23 mouse cellular contexts compared by ENCODE assay signal in genomic region chr9:65741066-65741852, GRCm38 (mm10).
DNase-seq lines count a peak whose midpoint lies in the region; ATAC-seq and TF ChIP-seq lines count a peak whose summit lies in the region.
"Had no signal": no experiment of that assay in that cellular context is flagged by ENCODE, and none has a peak within 500 bp of the region (broad histone marks: within the 10 kb centered on the region; RNA-seq: fewer than 3 reads in every experiment).

No protein-coding gene starts in this region.

- no peaks in the 10 kb centered on the region for H3K9me3 ChIP-seq in liver, embryonic 14.5 days (ENCODE audit: control insufficient read depth, low read length)
- no peaks in the 10 kb centered on the region for H3K9me3 ChIP-seq in hindbrain, embryonic 11.5 days (ENCODE audit: control insufficient read depth, low read length)
- H3K9me3 ChIP-seq: forebrain, embryonic 13.5 days; hindbrain, embryonic 12.5 days had no signal

- TF ChIP-seq EP300 in liver, embryonic 14.5 days (IDR thresholded peaks at IDR 0.05; ENCODE audit: low read depth) = peak; percentile 29

- no peak overlapping the region for H3K27ac ChIP-seq in liver, embryonic 14.5 days
- no peak overlapping the region for H3K27ac ChIP-seq in hindbrain, embryonic 11.5 days (ENCODE audit: low read depth, low read length)
- H3K27ac ChIP-seq: forebrain, embryonic 13.5 days; hindbrain, embryonic 12.5 days; left cerebral cortex, adult 2 months; stomach, postnatal 0 days had no signal

- H3K9ac ChIP-seq in liver, embryonic 14.5 days (replicated peaks) = no peak overlapping the region
- no peak overlapping the region for H3K9ac ChIP-seq in hindbrain, embryonic 11.5 days (ENCODE audit: low read depth, low read length)
- H3K9ac ChIP-seq: forebrain, embryonic 13.5 days; hindbrain, embryonic 12.5 days had no signal

- no peak for TF ChIP-seq CTCF in liver, embryonic 14.5 days (IDR thresholded peaks at IDR 0.05; ENCODE audit: low read depth)

- H3K36me3 ChIP-seq in liver, embryonic 14.5 days (replicated peaks; ENCODE audit: control insufficient read depth, insufficient read depth, low read depth) = no peaks in the 10 kb centered on the region
- no peaks in the 10 kb centered on the region for H3K36me3 ChIP-seq in hindbrain, embryonic 11.5 days (ENCODE audit: control insufficient read depth, insufficient read depth, low read length)
- H3K36me3 ChIP-seq: hindbrain, embryonic 12.5 days had no signal

- DNase-seq in 3134 (ENCODE audit: extremely low read depth, insufficient read length, low spot score) (peak; percentile 51), R1 (ENCODE audit: low read depth, low spot score) (peak; percentile 29), adipocyte (ENCODE audit: low spot score) (no peak)
- peak; percentile 25 to 44 (median 38) for DNase-seq in liver, embryonic 14.5 days (ENCODE audit: low read depth in 3 of 3, low spot score in 3 of 3)
- no peak for DNase-seq in adrenal gland, adult 8-10 months
- no peak for DNase-seq in lung, postnatal 36 days
- DNase-seq in hindbrain, embryonic 11.5 days (ENCODE audit: low spot score) = no peak
- DNase-seq: cerebellum, adult 11-12 months; cerebellum, postnatal 14 days; gastrocnemius, postnatal 25 days; kidney, adult 8-10 months; kidney, postnatal 36 days; left cerebral cortex, postnatal 4 days; lung, postnatal 10 days; right cerebral cortex, postnatal 4 days; thymus, postnatal 14 days had no signal

- H3K4me3 ChIP-seq in liver, embryonic 14.5 days (ENCODE audit: insufficient read depth in 1 of 2, low read depth in 2 of 2, low read length in 2 of 2) = no peak overlapping the region
- H3K4me3 ChIP-seq in hindbrain, embryonic 11.5 days (ENCODE audit: low read depth, low read length) = no peak overlapping the region
- H3K4me3 ChIP-seq: forebrain, embryonic 13.5 days; hindbrain, embryonic 12.5 days; left cerebral cortex, adult 2 months had no signal

- no peaks in the 10 kb centered on the region for H3K27me3 ChIP-seq in liver, embryonic 14.5 days (ENCODE audit: control insufficient read depth, insufficient read depth, low read length)
- no peaks in the 10 kb centered on the region for H3K27me3 ChIP-seq in hindbrain, embryonic 11.5 days (ENCODE audit: control insufficient read depth, insufficient read depth, low read length)
- H3K27me3 ChIP-seq: forebrain, embryonic 13.5 days; hindbrain, embryonic 12.5 days; Patski had no signal

- H3K4me1 ChIP-seq in liver, embryonic 14.5 days (replicated peaks; ENCODE audit: control insufficient read depth in 2 of 2, insufficient read depth in 2 of 2, low read length in 1 of 2) = peaks cover 6 to 9% of the 10 kb centered on the region in 2 experiments
- H3K4me1 ChIP-seq in hindbrain, embryonic 11.5 days (replicated peaks; ENCODE audit: control insufficient read depth, insufficient read depth, low read length) = peaks cover 10% of the 10 kb centered on the region

- H3K4me2 ChIP-seq in liver, embryonic 14.5 days (ENCODE audit: low read depth) = no peak overlapping the region; the same call in 1 of the 2 replicates
- no peak overlapping the region for H3K4me2 ChIP-seq in hindbrain, embryonic 11.5 days (replicated peaks; ENCODE audit: low read depth, low read length)
- H3K4me2 ChIP-seq: forebrain, embryonic 13.5 days; hindbrain, embryonic 12.5 days had no signal

- ATAC-seq in common myeloid progenitor, adult 5-6 weeks (replicated peaks; ENCODE audit: low read depth, poor library complexity, severe bottlenecking) = 0 out of 2 replicates have a peak, but pooled peaks have one; percentile 11
- peak; percentile 75 for ATAC-seq in liver, embryonic 14.5 days (ENCODE audit: insufficient read depth)
- ATAC-seq in hindbrain, embryonic 11.5 days (ENCODE audit: low FRiP score) = no peak
- ATAC-seq: forebrain, embryonic 13.5 days; inflammation-experienced regulatory T-cells, adult 6 months; Patski had no signal

- 71% methylated on average over 14 of the region's 14 CpGs for WGBS in liver, embryonic 14.5 days (ENCODE audit: insufficient replicate concordance)
- WGBS in hindbrain, embryonic 11.5 days = 92% methylated on average over 14 of the region's 14 CpGs

Comparison
In these comparisons a context has a peak if more than half of its experiments do, and no peak if none do; other contexts are left out.
1. DNase-seq: peak in 3134 (single experiment), R1 (single experiment) and liver, embryonic 14.5 days (3 of 3); none in adipocyte (single experiment), adrenal gland, adult 8-10 months (single experiment), lung, postnatal 36 days (single experiment) and hindbrain, embryonic 11.5 days (single experiment).